Mouse (Mus musculus) thymus, adult 2 months (tissue): Measurements from ENCODE around the gene Mark2. TPM values are rescaled to one million over a fixed set of nuclear protein-coding genes. Genes with fewer than 3 reads are reported as not detected.
"Not testable (repeated sequence)": the region's sequence is repeated elsewhere in the genome, so short reads cannot be mapped to it uniquely, and the experiment has no call there.

Experiments used
- DNase-seq: peaks from one replicate; pipeline ENCODE4 v3.0.0; 2021
- H3K27ac ChIP-seq: fragments of 200-500 bp; 2 replicates; pipeline ENCODE4 v1.5.1; 2012; ENCODE audit warnings: low read length, control low read depth; ENCODE audit not compliant: control insufficient read depth, insufficient read depth
- H3K27me3 ChIP-seq: fragments of 200-500 bp; 2 replicates; pipeline ENCODE4 v1.6.1; 2012; ENCODE audit warnings: mild to moderate bottlenecking, low read length, moderate library complexity, mixed read lengths; ENCODE audit not compliant: control insufficient read depth, insufficient read depth
- H3K36me3 ChIP-seq: fragments of 200-500 bp; 2 replicates; pipeline ENCODE4 v1.6.1; 2012; ENCODE audit warnings: mild to moderate bottlenecking, low read length, moderate library complexity; ENCODE audit not compliant: control insufficient read depth, insufficient read depth
- H3K4me1 ChIP-seq: fragments of 200-500 bp; replicated peaks from 2 replicates; pipeline ENCODE4 v1.6.1; 2012; ENCODE audit warnings: low read length; ENCODE audit not compliant: control insufficient read depth, insufficient read depth
- H3K4me3 ChIP-seq: fragments of 200-500 bp; 2 replicates; pipeline ENCODE4 v1.5.1; 2012; ENCODE audit warnings: mild to moderate bottlenecking, low read length, control low read depth, moderate library complexity; ENCODE audit not compliant: control insufficient read depth, insufficient read depth
- CTCF ChIP-seq: fragments of 200-500 bp; IDR thresholded peaks from 2 replicates; pipeline ENCODE4 v1.5.1; 2012; ENCODE audit warnings: mild to moderate bottlenecking, control low read depth, low read length, moderate library complexity, borderline replicate concordance; ENCODE audit not compliant: control insufficient read depth, poor library complexity, insufficient read depth; ENCODE audit errors: extremely low read depth
- POLR2A ChIP-seq: fragments of 200-500 bp; IDR thresholded peaks from 2 replicates; pipeline ENCODE4 v1.6.1; 2012; ENCODE audit warnings: mild to moderate bottlenecking, low read length, control low read depth, moderate library complexity; ENCODE audit not compliant: control insufficient read depth, poor library complexity, insufficient read depth; ENCODE audit errors: extremely low read depth
- WGBS: fragments of 180-500 bp; shearing (Covaris S2); methylation state at CpG from one replicate; pipeline ENCODE4 v1.1.7; 2018; 5-methylcytosine and 5-hydroxymethylcytosine counted together
- polyA plus RNA-seq: library from polyadenylated mRNA; depleted of rRNA; stranded (reverse); fragments of >200 nt; gene quantifications from 2 replicates; pipeline ENCODE4 v1.2.3, GENCODE M21; 2012

Gene Mark2
- polyA plus RNA-seq, 1 experiment, result 189 TPM

DNA sequence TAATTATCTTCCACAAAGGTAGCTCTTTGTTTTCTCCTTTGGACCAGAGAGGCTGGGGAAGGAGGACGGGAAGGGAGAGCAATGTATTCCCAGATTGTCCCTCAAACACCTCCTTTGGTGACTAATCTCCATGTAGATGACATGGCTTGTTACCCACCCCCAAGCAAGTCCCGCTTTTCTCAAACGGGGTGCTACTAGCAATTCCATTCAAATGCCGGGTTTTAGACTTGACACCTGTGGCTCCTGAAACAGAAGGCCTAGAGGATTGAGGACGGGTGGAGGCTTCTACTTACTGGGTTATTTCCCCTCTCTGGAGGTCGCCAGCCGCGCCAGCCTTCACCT is 40.2 kb upstream of the Mark2 start:
- TF ChIP-seq POLR2A, result no peak
- TF ChIP-seq CTCF, result 0 out of 2 replicates have a peak, but pooled peaks have one; percentile 21
- peaks cover 7% of the 10 kb centered on the region for H3K4me1 ChIP-seq
- no peaks in the 10 kb centered on the region for H3K27me3 ChIP-seq
- no peak for DNase-seq
- 0 out of 2 replicates have a peak overlapping the region, but pooled peaks have one; percentile 5 for H3K27ac ChIP-seq
- WGBS, result 24% methylated on average over 8 of the region's 8 CpGs
- peak overlapping the region; percentile 86 for H3K4me3 ChIP-seq
- no peaks in the 10 kb centered on the region for H3K36me3 ChIP-seq

DNA sequence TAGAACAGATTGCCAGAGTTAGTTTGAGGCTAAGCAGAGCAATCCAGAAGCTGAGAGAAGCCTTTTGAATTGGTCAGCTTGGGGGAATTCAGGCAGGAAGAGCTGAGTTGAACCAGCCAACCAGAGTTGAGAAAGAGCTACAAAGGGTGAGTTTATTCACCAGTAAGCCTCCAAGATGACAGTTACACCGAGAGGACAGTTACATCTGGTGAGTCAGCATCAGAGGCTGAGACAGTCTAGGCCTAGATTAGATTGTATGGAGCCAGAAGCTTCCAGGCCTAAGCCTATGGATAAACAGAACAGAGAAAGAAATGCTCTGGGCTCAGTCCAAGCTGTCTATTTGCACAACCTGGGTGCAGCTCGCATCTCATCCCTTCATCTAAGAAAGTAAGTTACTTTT is 36.0 kb upstream of the Mark2 start:
- Histone ChIP-seq H3K27me3 (no peaks in the 10 kb centered on the region), H3K36me3 (peaks cover 20% of the 10 kb centered on the region), H3K4me1 (peaks cover 4% of the 10 kb centered on the region; the same call in 1 of the 2 replicates), H3K4me3 (no peak overlapping the region), H3K27ac (no peak overlapping the region)
- no peak for DNase-seq
- TF ChIP-seq POLR2A, result no peak
- TF ChIP-seq CTCF, result no peak
- 79% methylated on average over 2 of the region's 2 CpGs for WGBS

DNA sequence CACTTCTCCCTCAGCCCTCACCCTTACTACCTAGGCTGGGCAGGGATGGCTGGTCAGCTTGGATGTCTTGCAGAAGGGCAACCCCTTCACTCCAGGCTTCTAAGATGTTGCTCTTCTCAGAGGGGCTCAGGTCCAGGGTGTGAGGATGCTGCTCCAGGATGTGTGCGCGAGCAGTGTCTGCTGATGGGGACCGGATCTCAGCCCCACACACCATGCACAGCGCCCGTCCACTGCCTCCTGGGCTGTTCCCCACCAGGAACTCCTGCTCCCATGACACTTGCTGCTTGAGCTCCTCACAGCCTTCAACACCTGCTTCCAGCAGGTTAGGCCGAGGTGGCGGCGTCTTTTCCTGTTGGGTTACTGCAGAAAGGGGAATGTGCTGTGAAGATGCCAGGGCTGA is 32.8 kb upstream of the Mark2 start:
- peaks cover 41% of the 10 kb centered on the region for H3K36me3 ChIP-seq
- TF ChIP-seq POLR2A, result no peak
- no peak for TF ChIP-seq CTCF
- H3K27ac ChIP-seq, result no peak overlapping the region
- no peaks in the 10 kb centered on the region for H3K27me3 ChIP-seq
- no peak for DNase-seq
- H3K4me3 ChIP-seq, result no peak overlapping the region
- peaks cover 5% of the 10 kb centered on the region for H3K4me1 ChIP-seq
- WGBS, result 97% methylated on average over 8 of the region's 8 CpGs

DNA sequence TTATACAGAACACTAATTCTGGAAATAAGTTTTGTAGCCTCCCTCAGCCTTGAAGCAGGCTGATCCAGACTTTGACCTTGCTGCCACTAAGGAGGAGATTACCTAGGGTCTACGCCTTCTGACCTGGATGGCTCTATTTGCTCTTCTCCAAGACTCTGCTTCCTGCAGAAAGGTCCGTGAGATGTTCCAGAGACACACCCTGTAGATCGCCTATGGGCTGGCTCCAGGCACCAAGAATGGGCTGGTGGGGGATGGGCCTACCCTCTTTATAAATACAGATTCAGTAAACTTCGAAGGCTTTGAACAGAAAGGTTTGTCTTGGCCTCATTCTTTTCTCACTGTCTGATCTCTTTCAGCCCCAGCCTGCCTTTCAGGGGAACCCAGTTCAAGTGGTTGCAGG is 27.8 kb upstream of the Mark2 start:
- not testable (repeated sequence) for H3K4me1 ChIP-seq, H3K27ac ChIP-seq, H3K4me3 ChIP-seq, DNase-seq, H3K27me3 ChIP-seq
- peaks cover 48% of the 10 kb centered on the region for H3K36me3 ChIP-seq
- 95% methylated on average over 4 of the region's 4 CpGs for WGBS

DNA sequence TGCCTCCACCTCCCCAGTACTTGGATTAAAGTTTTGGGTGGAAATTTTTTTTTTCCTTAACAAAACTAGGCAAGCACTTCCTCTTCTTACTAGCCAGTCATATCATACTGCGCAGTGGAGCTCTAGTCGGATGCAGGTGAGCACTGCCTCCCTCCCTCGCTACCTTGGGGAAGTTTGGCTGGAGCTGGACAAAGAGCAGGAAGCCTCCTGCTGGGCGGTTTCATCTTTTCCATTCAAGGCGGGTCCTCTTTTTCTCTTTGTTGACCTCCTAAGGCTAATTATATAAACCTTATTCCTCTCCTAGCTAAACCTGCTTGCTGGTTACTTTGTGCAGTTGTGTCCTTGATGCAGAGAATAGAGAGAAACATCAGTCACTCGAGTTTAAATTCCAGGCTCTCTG is 12.0 kb upstream of the Mark2 start:
- no peak for DNase-seq
- Histone ChIP-seq H3K36me3 (no peaks in the 10 kb centered on the region), H3K4me3 (no peak overlapping the region), H3K4me1 (no peaks in the 10 kb centered on the region), H3K27me3 (no peaks in the 10 kb centered on the region), H3K27ac (no peak overlapping the region)
- TF ChIP-seq POLR2A (no peak), CTCF (no peak)
- 78% methylated on average over 6 of the region's 6 CpGs for WGBS

DNA sequence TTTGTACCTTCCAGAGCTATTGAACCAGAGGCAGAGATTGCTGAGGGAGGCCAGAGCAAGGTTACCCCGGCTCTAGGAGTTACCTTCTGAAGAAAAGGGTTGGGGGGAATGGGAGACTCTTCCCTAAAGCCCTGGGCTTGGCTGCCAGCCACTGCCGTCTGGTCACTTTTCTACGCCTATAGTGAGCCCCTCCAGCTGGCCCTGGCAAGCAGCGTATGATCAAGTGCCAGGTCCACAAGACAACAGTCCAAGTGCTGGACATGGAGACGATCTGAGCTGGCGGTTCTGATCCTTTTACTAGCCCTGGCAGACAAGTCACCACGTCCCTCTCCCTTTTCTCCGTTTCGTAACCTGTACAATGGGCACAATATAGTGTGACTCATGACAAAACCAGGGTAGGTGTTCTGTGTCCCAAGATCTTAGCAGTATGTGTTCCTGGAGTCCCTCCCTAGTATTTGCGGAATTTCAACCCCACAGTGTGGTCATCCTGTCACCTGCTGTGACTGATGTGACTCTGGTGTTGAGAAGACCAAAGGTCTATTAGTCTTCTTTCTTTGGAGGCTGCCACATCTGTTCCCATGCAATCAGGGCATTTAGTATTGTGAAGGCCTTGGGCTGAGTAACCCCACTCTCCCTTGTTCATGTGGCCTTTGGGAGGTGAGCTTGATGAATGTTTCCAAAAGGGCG is 11.3 kb upstream of the Mark2 start:
- Histone ChIP-seq H3K36me3 (no peaks in the 10 kb centered on the region), H3K27me3 (no peaks in the 10 kb centered on the region), H3K4me1 (no peaks in the 10 kb centered on the region), H3K27ac (no peak overlapping the region), H3K4me3 (no peak overlapping the region)
- TF ChIP-seq CTCF, result no peak
- no peak for TF ChIP-seq POLR2A
- 96% methylated on average over 11 of the region's 11 CpGs for whole genome bisulfite sequencing
- DNase-seq, result no peak

DNA sequence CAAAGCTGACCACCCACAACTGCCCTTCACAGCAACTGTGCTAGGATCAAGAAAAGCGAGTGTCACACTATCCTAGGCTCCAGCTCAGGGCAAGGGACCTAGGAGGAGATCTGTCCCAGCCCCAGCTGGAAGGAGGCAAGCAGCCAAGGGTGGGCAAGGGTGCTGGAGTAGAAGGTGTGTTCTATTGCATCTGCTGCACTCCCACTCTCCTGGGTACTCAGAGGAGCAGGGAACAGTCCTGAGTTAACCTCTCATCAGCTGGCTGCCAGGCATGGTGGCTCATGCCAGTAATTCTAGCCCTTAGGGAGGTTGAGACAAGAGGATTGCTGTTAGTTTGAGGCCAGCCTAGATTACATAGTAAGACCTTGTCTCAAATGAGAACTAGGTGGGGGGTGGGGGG is 8.3 kb upstream of the Mark2 start:
- Histone ChIP-seq H3K4me1 (no peaks in the 10 kb centered on the region), H3K27me3 (no peaks in the 10 kb centered on the region), H3K27ac (no peak overlapping the region), H3K36me3 (no peaks in the 10 kb centered on the region), H3K4me3 (no peak overlapping the region)
- WGBS, result 96% methylated on average over 1 of the region's 1 CpGs
- DNase-seq, result no peak
- TF ChIP-seq POLR2A, result no peak
- no peak for TF ChIP-seq CTCF
